Mouse (Mus musculus) effector memory CD4-positive, alpha-beta T cell, adult 7 months (primary cell): Measurements from ENCODE around the gene Rab20. TPM values are rescaled to one million over a fixed set of nuclear protein-coding genes. Genes with fewer than 3 reads are reported as not detected.

ENCODE experiments used
- polyA plus RNA-seq: library from polyadenylated mRNA; unstranded; fragments of 100-300 nt; shearing (Covaris generic); gene quantifications from one replicate; pipeline ENCODE4 v1.2.1, GENCODE M21; 2017

The Rab20 gene
- 28.1 TPM for polyA plus RNA-seq

DNA sequence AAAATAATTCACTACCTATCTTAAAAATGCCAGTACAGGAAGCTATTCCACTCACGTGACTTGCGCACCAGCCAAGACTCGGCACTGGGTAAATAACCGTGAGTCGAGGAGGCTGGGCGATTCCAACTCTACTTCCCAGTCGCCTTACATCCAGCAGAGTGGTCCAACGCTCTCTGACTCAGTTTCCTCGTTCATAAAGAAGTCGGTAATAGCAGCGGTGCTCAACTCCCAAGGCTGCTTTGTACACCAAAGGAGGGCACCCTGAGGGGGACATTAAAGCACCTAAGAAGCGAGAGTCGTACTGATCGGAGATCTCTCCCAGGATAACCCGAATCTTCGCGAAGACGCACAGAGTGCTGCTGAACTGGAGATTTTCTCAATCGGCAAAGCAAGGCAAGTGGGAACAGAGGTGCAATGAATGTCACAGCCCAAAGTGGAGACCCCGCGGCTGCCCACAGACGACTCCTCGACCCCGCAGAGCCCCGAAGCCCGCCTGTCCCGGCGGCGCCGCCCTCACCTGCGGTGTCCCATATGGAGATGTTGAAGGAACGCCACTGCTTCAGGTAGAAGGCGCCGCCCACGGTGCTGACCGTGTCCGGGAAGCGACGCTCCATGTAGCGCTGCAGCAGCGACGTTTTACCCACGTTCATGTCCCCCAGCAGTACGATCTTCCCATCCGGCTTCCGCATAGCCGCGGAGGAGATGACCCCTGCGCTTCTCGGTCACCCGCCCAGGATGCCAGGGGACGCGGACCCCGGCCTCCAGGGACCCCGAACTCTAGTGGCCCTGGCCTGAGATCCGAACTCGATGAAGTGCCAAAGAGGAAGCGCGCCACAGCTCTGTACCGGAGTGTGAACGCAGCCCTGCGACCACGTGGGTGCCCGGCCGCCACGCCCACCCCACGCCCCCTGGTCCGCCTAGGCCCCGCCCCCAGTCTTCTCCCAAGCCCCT lies at the start of gene Rab20:
Gene Rab20 (minus strand): TSS at position 900 of the 951 bp plus-strand sequence.

DNA sequence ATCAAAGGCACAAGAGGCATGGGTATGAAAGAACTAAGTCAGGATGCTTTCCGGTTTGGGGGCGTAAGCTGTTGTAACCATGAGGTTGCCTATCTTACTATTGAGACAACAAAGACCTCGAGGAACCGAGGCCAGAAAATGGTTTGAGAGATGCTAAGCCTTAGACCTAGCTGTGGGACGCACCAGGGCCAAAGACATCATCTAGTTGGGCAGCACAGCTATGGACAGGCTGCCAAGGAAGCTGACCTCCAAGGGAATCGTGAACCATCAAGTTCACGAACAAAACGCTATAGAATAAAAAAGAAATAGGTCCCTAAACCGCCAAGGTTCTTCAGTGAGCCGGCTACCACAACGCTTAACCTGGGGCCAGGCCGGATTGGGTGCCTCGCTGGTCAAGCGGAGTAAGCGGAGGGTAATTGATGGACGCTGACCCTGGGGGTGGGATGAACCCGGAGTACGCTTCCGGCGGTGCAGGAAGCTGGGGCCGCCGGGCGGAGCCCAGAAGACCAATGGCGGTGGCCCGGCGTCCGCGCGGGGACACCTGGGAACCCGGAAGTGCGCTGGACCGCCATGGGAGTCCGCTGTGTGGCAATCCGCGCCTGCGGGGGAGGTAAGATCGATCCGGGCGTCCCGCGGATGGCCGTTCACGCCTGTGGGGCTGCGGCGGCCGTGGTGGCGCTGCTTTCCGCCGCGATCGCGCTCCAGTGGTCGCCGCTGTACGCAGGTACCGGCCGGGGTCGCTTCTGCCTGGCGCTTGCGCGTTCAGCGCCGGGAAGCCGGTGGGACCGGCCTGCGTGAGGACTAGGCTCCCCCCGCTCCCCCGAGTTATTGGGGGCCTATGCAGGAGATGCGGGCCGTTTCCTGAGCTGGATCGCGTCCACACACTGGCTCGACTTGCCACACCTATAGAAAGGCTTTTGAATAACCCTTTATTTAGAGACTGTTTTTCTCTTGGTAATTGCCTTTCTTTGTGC lies 18.8 kb upstream of the Rab20 start, which contains the start of gene Naxd:
Gene Naxd (plus strand): TSS at position 490 of the 974 bp plus-strand sequence.

Other genes starting within 250 kb of the Rab20 start
- not detected for gene Col4a2, start 165.9 kb downstream of the Rab20 start, polyA plus RNA-seq
- 0.73 TPM for gene Col4a1, start 165.9 kb downstream of the Rab20 start, polyA plus RNA-seq
- gene Naxd, start 18.8 kb upstream of the Rab20 start, polyA plus RNA-seq = 39.4 TPM
- gene Cars2, start 72.1 kb upstream of the Rab20 start, polyA plus RNA-seq = 34.4 TPM
- gene Ing1, start 76.9 kb upstream of the Rab20 start, polyA plus RNA-seq = 54.8 TPM
- 94.8 TPM for gene Ankrd10, start 157.0 kb upstream of the Rab20 start, polyA plus RNA-seq
- gene 1700016D06Rik, start 222.4 kb upstream of the Rab20 start, polyA plus RNA-seq = not detected
- 14.1 TPM for gene Arhgef7, start 249.0 kb upstream of the Rab20 start, polyA plus RNA-seq